Mouse (Mus musculus): ENCODE measurements at regions not wholly inside any gene's neighbourhood (a gene's known extent, or its start where the extent isn't known, plus 50 kb on each side); places are given as distances from the start of the nearest gene placed in this dataset.

DNA sequence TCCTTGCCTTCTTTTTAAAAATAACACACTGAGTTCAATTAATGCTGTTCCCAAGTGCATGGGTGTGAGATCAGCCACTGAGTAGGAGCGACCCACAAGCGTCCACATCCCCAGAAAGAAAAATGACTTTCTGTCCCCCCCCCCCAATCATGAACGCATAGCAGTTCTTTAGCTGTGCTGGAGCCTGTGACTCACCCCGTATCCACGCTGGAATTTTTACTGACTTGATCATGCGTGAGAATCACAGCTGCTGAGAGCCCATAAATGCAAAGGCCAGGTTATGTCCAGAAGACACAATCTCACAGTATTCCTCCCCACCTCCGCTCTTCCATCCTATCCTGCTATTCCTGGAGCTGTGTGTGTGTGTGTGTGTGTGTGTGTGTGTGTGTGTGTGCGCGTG, 53.3 kb downstream of the Fos start:
- DNase-seq (no peak), ATAC-seq (no peak)
- Histone ChIP-seq H3K4me3 (ENCODE audit: low read depth, low read length) (no peak overlapping the region), H3K9ac (replicated peaks) (no peak overlapping the region), H3K4me1 (ENCODE audit: insufficient read depth) (0 out of 2 replicates have a peak, but pooled peaks cover 3% of the 10 kb centered on the region), H3K36me3 (replicated peaks; ENCODE audit: insufficient read depth, low read length) (no peaks in the 10 kb centered on the region), H3K27ac (ENCODE audit: low read depth) (no peak overlapping the region), H3K27me3 (ENCODE audit: insufficient read depth, low read length) (no peaks in the 10 kb centered on the region), H3K4me2 (ENCODE audit: low read depth, low read length) (no peak overlapping the region), H3K9me3 (ENCODE audit: low read length) (no peaks in the 10 kb centered on the region)
- TF ChIP-seq CTCF (IDR thresholded peaks at IDR 0.05; ENCODE audit: low read depth) (no peak), EP300 (IDR thresholded peaks at IDR 0.05; ENCODE audit: low read depth) (no peak)
- WGBS (ENCODE audit: insufficient replicate concordance) = 94% methylated on average over 9 of the region's 9 CpGs

DNA sequence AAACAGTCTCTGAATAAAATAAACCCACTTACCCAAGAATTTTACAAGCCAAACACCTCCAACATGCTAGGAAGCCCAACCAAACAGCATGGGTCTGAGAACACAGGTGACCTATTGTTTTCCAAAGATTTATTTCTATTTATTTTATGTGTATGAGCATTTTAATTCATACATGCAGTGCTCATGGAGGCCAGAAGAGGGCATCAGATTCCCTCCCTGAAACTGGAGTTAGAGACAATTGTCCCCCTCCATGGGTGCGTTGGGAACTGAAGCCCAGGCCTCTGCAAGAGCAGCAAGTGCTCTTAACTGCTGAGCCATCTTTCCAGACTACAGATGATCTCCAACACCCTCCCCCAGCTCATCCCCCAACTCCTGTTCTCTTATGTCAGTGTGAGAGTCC, 57.9 kb downstream of the Fos start:
- Histone ChIP-seq H3K27ac (ENCODE audit: low read depth) (peak overlapping the region; percentile 78), H3K9ac (replicated peaks) (no peak overlapping the region), H3K4me2 (ENCODE audit: low read depth, low read length) (no peak overlapping the region), H3K4me3 (ENCODE audit: low read depth, low read length) (no peak overlapping the region), H3K27me3 (ENCODE audit: insufficient read depth, low read length) (no peaks in the 10 kb centered on the region), H3K36me3 (replicated peaks; ENCODE audit: insufficient read depth, low read length) (no peaks in the 10 kb centered on the region), H3K4me1 (ENCODE audit: insufficient read depth) (peaks cover 15% of the 10 kb centered on the region), H3K9me3 (ENCODE audit: low read length) (no peaks in the 10 kb centered on the region)
- TF ChIP-seq EP300 (IDR thresholded peaks at IDR 0.05; ENCODE audit: low read depth) (no peak), CTCF (IDR thresholded peaks at IDR 0.05; ENCODE audit: low read depth) (peak; percentile 44)
- no peak for ATAC-seq
- DNase-seq = no peak
- WGBS (ENCODE audit: insufficient replicate concordance) = 77% methylated on average over 1 of the region's 1 CpGs

DNA sequence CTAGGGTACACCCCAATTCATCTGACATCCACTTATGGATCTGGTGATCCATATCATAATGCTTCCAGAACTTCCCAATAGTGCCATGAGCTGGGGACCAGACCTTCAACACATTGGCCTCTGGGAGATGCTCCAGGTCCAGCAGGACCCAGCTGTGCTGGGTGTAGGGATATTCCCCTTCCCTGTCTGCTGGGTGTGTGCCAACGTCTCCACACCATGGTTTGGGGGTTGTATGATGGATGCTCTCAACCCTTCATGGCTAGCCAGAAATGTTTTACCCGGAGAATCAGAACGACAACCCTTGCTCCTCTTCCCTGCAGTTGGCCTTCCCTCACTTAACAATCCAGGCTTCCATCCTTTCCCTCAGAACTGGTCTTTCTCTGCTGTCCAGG, 58.5 kb downstream of the Fos start:
- peak overlapping the region; percentile 78 for H3K27ac ChIP-seq (ENCODE audit: low read depth)
- TF ChIP-seq CTCF (IDR thresholded peaks at IDR 0.05; ENCODE audit: low read depth) = no peak
- TF ChIP-seq EP300 (IDR thresholded peaks at IDR 0.05; ENCODE audit: low read depth) = no peak

GRCm38 (mm10) chr12:85532613-85533460, 59.1 kb downstream of the Fos start:
- DNase-seq (peak; percentile 69), ATAC-seq (peak; percentile 83)
- no peak overlapping the region for H3K4me3 ChIP-seq (ENCODE audit: low read depth, low read length)
- no peaks in the 10 kb centered on the region for H3K9me3 ChIP-seq (ENCODE audit: low read length)
- 29% methylated on average over 14 of the region's 14 CpGs for WGBS (ENCODE audit: insufficient replicate concordance)
- TF ChIP-seq CTCF (IDR thresholded peaks at IDR 0.05; ENCODE audit: low read depth) (no peak), EP300 (IDR thresholded peaks at IDR 0.05; ENCODE audit: low read depth) (peak; percentile 96)
- H3K36me3 ChIP-seq (replicated peaks; ENCODE audit: insufficient read depth, low read length) = no peaks in the 10 kb centered on the region
- H3K4me1 ChIP-seq (ENCODE audit: insufficient read depth) = peaks cover 15% of the 10 kb centered on the region
- H3K27me3 ChIP-seq (ENCODE audit: insufficient read depth, low read length) = no peaks in the 10 kb centered on the region
- peak overlapping the region; percentile 34 for H3K4me2 ChIP-seq (ENCODE audit: low read depth, low read length)
- H3K9ac ChIP-seq (replicated peaks) = 0 out of 2 replicates have a peak overlapping the region, but pooled peaks have one; percentile 8
- H3K27ac ChIP-seq (ENCODE audit: low read depth) = peak overlapping the region; percentile 78

More for the DNA sequence above, 58.5 kb downstream of the Fos start:
- Histone ChIP-seq H3K9me3 (ENCODE audit: low read length) (no peaks in the 10 kb centered on the region), H3K4me2 (ENCODE audit: low read depth, low read length) (no peak overlapping the region), H3K36me3 (replicated peaks; ENCODE audit: insufficient read depth, low read length) (no peaks in the 10 kb centered on the region), H3K27me3 (ENCODE audit: insufficient read depth, low read length) (no peaks in the 10 kb centered on the region), H3K4me3 (ENCODE audit: low read depth, low read length) (no peak overlapping the region), H3K4me1 (ENCODE audit: insufficient read depth) (peaks cover 15% of the 10 kb centered on the region), H3K9ac (replicated peaks) (no peak overlapping the region)
- DNase-seq = no peak
- ATAC-seq = peak; percentile 21; the same call in 1 of the 2 replicates
- 54% methylated on average over 3 of the region's 3 CpGs for WGBS (ENCODE audit: insufficient replicate concordance)

- H3K27ac ChIP-seq (ENCODE audit: low read depth) = peak overlapping the region; percentile 78
- H3K27me3 ChIP-seq (ENCODE audit: insufficient read depth, low read length) = no peaks in the 10 kb centered on the region
- H3K4me1 ChIP-seq (ENCODE audit: insufficient read depth) = peaks cover 15% of the 10 kb centered on the region
- peak; percentile 22; the same call in 1 of the 2 replicates for ATAC-seq
- no peak overlapping the region; the same call in 1 of the 2 replicates for H3K4me2 ChIP-seq (ENCODE audit: low read depth, low read length)
- no peaks in the 10 kb centered on the region for H3K9me3 ChIP-seq (ENCODE audit: low read length)
- DNase-seq = no peak
- TF ChIP-seq EP300 (IDR thresholded peaks at IDR 0.05; ENCODE audit: low read depth) (no peak), CTCF (IDR thresholded peaks at IDR 0.05; ENCODE audit: low read depth) (no peak)
- H3K9ac ChIP-seq (replicated peaks) = no peak overlapping the region
- no peaks in the 10 kb centered on the region for H3K36me3 ChIP-seq (replicated peaks; ENCODE audit: insufficient read depth, low read length)
- WGBS (ENCODE audit: insufficient replicate concordance) = 51% methylated on average over 3 of the region's 3 CpGs
- no peak overlapping the region for H3K4me3 ChIP-seq (ENCODE audit: low read depth, low read length)
These were observed 59.9 kb downstream of the Fos start for GRCm38 (mm10) chr12:85533603-85534002.

DNA sequence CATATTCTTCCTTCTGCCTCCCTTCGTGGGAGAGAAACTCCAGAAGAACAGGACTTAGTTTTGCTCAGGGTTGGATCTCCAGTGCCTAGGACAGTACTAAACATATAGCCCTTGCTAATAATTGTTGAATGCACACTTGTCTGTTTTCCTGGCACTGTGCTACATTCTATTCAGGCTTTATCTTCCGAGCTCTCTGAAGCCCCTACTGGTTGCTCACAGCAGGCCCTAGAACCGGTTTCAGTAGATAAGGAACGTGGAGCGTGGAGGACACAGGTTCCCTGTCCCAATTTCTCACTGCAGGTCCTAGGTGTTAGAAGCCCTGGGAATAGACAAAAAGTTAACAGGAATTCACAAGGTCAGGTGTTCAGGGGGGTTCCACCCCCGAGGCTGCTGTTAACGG, 59.4 kb upstream of the Jdp2 start:
- Histone ChIP-seq H3K4me2 (ENCODE audit: low read depth, low read length) (no peak overlapping the region), H3K4me3 (ENCODE audit: low read depth, low read length) (no peak overlapping the region), H3K4me1 (ENCODE audit: insufficient read depth) (no peaks in the 10 kb centered on the region; the same call in 1 of the 2 replicates), H3K27ac (ENCODE audit: low read depth) (no peak overlapping the region), H3K36me3 (replicated peaks; ENCODE audit: insufficient read depth, low read length) (no peaks in the 10 kb centered on the region), H3K9me3 (ENCODE audit: low read length) (no peaks in the 10 kb centered on the region), H3K27me3 (ENCODE audit: insufficient read depth, low read length) (no peaks in the 10 kb centered on the region), H3K9ac (replicated peaks) (no peak overlapping the region)
- WGBS (ENCODE audit: insufficient replicate concordance) = 30% methylated on average over 7 of the region's 7 CpGs
- ATAC-seq (no peak), DNase-seq (no peak)
- TF ChIP-seq CTCF (IDR thresholded peaks at IDR 0.05; ENCODE audit: low read depth) (no peak), EP300 (IDR thresholded peaks at IDR 0.05; ENCODE audit: low read depth) (no peak)
